Mouse (Mus musculus) liver, postnatal 0 days (tissue): ENCODE results near the gene Gpn2.

Source experiments
- CTCF ChIP-seq: sonication (generic); IDR thresholded peaks from 2 replicates; pipeline ENCODE4 v1.5.1; 2016; ENCODE audit warnings: antibody characterized with exemption, low read depth
- EP300 ChIP-seq: IDR thresholded peaks from 2 replicates; pipeline ENCODE4 v1.6.1; 2016; ENCODE audit warnings: antibody characterized with exemption, low read depth, mild to moderate bottlenecking

DNA sequence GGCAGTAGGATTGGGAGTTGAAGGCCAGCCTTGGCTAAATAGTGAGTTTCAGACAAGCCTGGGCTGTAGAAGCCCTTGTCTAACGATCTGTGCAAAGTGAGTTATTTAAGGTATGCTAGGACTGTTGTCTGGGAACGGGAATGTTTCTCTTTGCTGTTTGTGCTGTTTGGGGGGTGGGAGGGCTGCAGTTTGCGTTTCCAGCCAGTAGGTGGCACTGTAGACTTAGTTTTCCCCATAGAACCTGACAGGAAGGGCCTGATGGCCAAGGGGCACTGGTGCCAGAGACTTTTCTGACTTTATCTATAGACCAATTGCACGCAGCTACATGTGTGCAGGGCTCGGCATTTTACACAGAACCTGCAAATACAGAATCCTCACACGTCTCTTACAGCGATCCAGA, 8.4 kb downstream of the Gpn2 start:
- TF ChIP-seq CTCF: peak; percentile 95
- no peak for TF ChIP-seq EP300
